Mouse (Mus musculus) c-Kit-positive CD71-positive TER-119-negative erythroid progenitor cells, embryonic 14.5 days (primary cell): ENCODE data around the gene Rrp1.
A peak's percentile ranks its signal among the peaks of the same experiment; 100 is the strongest.

Experiments
- DNase-seq: peaks from one replicate; pipeline ENCODE4 v3.0.0-alpha.2; 2013; ENCODE audit warnings: low read depth

Gene Rrp1

GRCm38 (mm10) chr10:78412319-78413151, at the start of gene Rrp1:
Rrp1 (minus strand) TSS chr10:78413043.
- peak; percentile 96 for DNase-seq

- DNase-seq = no peak
These were observed 48.9 kb upstream of the Rrp1 start for GRCm38 (mm10) chr10:78461767-78462166.

- no peak for DNase-seq
These were observed 47.6 kb upstream of the Rrp1 start for GRCm38 (mm10) chr10:78460463-78460862.

- DNase-seq = no peak
These were observed 45.7 kb upstream of the Rrp1 start for GRCm38 (mm10) chr10:78458348-78459111.

- no peak for DNase-seq
These were observed 44.9 kb upstream of the Rrp1 start for GRCm38 (mm10) chr10:78457495-78458347.

GRCm38 (mm10) chr10:78456696-78457095, 43.9 kb upstream of the Rrp1 start:
- DNase-seq = no peak

GRCm38 (mm10) chr10:78452641-78453040, 39.8 kb upstream of the Rrp1 start:
- DNase-seq = no peak

GRCm38 (mm10) chr10:78450761-78451160, 37.9 kb upstream of the Rrp1 start:
- DNase-seq = no peak

- no peak for DNase-seq
These were observed 34.6 kb upstream of the Rrp1 start for GRCm38 (mm10) chr10:78447396-78447795.

GRCm38 (mm10) chr10:78446195-78446594, 33.4 kb upstream of the Rrp1 start:
- DNase-seq = no peak

GRCm38 (mm10) chr10:78442292-78442691, 29.4 kb upstream of the Rrp1 start:
- DNase-seq = no peak

GRCm38 (mm10) chr10:78441606-78442005, 28.8 kb upstream of the Rrp1 start:
- no peak for DNase-seq

- no peak for DNase-seq
These were observed 28.0 kb upstream of the Rrp1 start for GRCm38 (mm10) chr10:78440812-78441211.

- DNase-seq = no peak
These were observed 27.1 kb upstream of the Rrp1 start for GRCm38 (mm10) chr10:78439990-78440389.

GRCm38 (mm10) chr10:78439550-78439949, 26.7 kb upstream of the Rrp1 start:
- no peak for DNase-seq

GRCm38 (mm10) chr10:78438094-78438493, 25.3 kb upstream of the Rrp1 start:
- peak; percentile 67 for DNase-seq

- no peak for DNase-seq
These were observed 20.0 kb upstream of the Rrp1 start for GRCm38 (mm10) chr10:78432853-78433252.

- DNase-seq = no peak
These were observed 16.9 kb upstream of the Rrp1 start for GRCm38 (mm10) chr10:78429776-78430175.

- DNase-seq = no peak
These were observed 16.3 kb upstream of the Rrp1 start for GRCm38 (mm10) chr10:78429180-78429579.

GRCm38 (mm10) chr10:78428070-78428469, 15.2 kb upstream of the Rrp1 start:
- DNase-seq = no peak

- no peak for DNase-seq
These were observed 13.4 kb upstream of the Rrp1 start for GRCm38 (mm10) chr10:78426117-78426735.
